Mouse (Mus musculus): Measurements from ENCODE around the gene Pdcd2l.
"Not testable (repeated sequence)": the region's sequence is repeated elsewhere in the genome, so short reads cannot be mapped to it uniquely, and the experiment has no call there.

The Pdcd2l gene

DNA sequence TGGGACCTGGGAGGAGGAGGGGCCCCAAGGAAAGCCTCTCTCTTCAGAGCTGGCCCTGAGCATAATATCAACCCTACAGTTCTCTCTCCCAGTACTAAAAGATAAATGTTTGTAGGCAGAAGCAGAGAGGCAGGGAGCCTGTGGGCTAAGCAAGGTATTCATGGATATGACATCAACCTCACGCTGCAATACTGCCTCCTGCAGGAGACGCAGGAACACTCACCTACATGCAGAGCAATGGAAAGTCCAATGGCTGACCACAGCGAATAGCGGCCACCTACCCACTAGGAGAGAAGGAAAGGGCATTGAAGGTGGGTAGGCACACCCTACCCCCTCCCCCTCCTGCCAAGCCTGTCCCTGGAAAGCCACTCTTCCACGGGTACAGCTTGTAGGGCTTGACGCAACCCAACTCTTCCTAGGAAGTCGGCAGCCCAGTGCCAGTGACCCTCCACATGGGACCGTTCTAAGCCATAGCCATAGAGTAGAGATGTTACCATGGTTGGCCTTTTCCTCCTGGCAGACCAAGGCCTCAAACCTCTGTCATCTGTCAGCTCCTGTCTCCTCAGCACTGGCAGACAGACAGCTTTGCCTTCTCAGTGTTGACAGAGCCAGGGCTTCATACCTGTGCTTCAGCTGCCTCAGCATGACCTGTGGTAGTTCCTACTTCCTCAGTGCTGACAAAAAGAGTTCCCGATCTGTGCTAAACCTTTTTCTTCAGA is 11.7 kb upstream of the Pdcd2l start:
- no peak for DNase-seq

DNA sequence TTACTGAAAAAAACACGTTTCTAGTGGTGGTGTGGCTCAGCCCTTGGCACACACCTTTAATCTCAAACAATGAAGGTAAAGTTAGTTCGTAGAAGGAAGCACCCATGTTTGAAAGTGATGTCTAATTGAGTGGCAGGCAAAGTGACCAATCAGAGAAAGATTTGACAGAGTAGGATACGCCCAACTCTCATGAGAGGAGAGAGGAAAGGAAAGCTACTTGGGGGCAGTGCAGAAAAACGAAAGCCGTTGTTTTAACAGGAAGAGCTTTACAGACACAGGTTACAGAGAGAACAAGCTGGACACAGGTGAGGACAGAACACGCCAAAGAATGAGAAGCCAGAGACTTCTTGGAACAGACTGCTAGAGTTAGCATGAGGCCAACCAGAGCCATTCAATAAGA is 9.9 kb upstream of the Pdcd2l start:
- no peak for DNase-seq

- DNase-seq: not testable (repeated sequence)
Measured at GRCm38 (mm10) chr7:34202147-34202546, 5.7 kb upstream of the Pdcd2l start.

GRCm38 (mm10) chr7:34200829-34201228 is 4.4 kb upstream of the Pdcd2l start:
- no peak for DNase-seq

DNA sequence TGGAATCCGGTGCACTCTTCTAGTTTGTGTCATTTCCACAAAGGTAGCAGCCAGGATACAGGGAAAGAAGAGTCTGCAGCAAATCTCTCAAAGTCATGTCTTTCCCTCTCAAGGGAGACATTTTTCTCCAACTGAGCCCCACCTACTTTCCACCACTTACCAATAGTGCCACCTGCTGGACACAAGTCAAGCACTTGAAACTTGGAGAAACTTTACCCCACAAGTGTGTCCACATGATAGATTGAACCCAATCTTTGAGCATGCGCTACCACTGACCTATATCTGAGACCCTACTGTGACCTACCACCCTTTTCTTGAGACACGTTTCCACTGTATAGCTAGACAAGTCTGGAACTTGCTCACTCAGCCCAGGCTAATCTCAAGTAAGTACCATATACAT is 1.9 kb upstream of the Pdcd2l start:
- peak; percentile 63 for DNase-seq

- no peak for DNase-seq
Measured at GRCm38 (mm10) chr7:34195632-34196031, 829 bp downstream of the Pdcd2l start.

DNA sequence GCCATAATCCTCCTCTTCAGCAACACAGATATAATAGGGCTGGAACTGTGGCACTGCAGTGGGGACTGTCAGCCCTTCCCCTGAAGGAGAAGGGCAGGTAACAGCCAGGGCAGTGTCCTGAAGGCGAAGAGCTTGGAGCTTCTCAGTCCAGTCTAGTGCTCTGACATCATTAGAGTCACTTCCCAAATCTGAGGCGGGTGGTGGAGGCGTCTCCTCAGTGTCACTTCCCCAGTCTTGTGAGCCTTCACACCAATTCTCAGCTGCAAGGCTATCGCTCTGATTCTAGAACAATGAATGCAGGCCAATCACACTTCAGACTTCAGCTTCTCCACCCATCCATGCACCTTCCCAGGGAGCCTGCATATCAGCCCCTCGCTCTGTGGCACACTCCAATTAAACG is 3.6 kb downstream of the Pdcd2l start:
- DNase-seq: no peak

DNA sequence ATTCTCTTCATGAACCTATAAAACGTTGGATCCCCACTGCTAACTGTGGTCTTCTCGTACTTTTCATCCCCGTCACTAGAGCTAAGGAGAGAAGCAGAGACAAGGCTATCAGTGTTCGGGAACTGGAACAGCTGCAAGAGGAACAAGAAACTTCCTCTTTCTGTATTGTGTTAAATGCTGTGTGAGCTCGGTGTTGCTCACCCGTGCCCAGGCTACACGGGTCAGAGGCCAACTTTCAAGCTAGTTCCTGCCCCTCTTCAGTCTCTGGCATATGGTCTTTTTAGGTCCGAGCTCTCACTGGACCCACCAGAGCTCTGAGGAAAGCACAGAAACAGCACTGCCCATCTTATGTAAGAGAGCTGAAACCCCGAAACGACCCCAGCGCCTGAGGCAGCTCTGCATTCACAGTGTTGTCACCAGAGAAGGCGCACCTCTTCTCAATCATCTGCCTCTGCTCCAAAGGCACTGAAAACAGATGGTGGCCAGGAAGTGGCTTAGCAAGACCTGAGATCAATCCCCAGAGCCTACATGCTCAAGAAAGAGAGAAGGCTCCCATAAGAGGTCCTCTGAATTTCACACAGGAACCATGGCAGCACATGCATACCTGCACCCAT is 7.0 kb downstream of the Pdcd2l start:
- DNase-seq: no peak

DNA sequence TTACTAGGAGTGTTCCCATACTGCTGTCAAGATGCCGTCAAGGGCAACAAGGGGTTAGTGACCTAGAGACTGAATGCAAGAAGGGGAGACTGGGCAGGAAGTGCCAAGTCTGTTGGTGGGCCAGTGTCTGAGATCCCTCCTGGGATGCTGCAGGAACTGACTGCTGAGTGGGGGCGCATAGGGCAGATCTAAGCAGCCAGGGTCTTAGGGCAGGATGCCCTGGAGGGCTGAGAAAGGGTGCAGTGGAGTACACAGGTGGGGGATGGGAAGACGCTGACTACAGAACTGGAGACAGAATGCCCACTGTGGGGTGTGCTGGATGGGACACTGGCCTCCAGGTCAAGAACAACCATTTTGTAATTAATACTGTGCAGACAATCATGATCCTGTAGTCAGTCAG is 12.7 kb downstream of the Pdcd2l start:
- no peak for DNase-seq

DNA sequence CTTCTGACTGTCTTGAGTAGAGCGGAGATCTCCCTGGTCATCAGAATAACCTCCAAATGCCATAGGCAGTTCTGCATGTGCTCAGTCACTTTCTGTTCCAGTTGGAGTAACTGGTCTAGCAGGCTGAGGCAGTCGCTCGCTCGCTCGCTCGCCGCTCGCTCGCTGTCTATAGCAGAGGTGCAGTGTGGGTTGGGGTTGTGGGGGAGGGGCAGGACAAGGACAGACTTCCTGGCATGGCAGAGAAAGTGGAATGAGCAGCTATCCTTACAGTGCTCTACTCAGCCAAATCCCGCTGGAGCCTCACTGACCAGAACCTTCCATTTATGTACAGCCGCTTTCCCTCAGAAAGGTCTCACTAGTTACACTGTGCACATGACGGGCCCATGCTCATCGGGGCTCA is 13.1 kb downstream of the Pdcd2l start:
- DNase-seq: no peak

DNA sequence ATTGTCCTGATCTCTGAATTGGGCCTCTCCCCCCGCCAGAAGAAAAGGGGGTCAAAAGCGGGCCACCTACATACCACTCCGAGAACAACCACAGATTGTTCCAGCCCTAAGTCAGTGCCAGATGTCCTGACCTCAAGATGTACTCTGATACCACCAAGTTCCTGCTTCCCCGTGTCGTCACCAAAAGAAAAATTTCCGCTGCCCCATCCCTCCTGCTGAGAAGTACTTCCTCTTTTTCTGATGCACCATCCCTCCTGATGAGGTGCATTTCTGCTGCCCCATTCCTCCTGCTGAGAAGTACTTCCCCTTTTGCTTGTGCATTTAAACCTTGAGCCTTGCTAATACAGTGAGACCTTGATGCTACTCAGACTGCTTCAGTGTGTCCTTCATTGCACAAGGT is 20.2 kb downstream of the Pdcd2l start:
- DNase-seq: not testable (repeated sequence)

DNA sequence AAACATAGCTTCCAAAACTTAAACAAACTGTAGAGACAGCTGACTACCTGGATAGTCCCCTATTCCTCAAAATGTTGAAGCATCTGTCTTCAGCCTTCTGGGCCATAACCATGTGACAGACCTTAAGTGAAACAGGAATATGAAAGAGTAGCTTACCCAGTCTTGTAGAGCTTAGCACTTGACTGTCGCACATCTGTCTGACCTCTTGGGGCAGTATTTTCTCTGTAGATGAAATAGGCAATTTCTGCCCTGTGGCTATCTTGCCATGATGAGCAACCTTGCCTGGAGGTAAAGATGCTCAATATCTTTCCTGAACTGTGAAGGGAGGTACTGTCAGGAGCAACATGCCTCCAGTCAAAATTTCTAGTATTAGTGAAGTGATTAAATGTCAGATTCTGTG is 24.2 kb downstream of the Pdcd2l start:
- DNase-seq: no peak

DNA sequence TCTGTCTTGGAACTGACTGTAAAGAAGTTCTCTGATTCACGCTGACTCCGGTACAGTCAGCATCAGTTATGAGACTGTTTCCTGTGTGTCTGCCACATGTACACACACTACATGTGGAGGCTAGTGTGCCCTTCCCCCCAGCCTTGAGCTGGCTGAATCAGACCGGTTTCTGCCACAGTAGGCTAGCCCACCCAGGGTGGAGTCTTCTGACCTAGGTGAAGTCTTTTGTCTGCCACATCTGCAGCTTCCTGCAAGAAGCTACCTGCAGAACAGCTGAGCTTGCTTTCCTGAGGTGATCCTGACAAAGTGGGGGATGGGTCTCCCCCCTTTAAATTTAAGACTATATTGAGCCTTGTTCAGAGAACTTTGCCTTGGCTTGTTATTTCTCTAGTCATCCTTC is 27.0 kb downstream of the Pdcd2l start, which contains the start of gene Uba2:
Uba2 (minus strand) TSS at position 146 of the 400 bp plus-strand sequence.
- DNase-seq: no peak

GRCm38 (mm10) chr7:34168470-34169251 is 27.8 kb downstream of the Pdcd2l start:
- peak; percentile 91 for DNase-seq

GRCm38 (mm10) chr7:34167766-34168469 is 28.5 kb downstream of the Pdcd2l start:
- peak; percentile 44 for DNase-seq

DNA sequence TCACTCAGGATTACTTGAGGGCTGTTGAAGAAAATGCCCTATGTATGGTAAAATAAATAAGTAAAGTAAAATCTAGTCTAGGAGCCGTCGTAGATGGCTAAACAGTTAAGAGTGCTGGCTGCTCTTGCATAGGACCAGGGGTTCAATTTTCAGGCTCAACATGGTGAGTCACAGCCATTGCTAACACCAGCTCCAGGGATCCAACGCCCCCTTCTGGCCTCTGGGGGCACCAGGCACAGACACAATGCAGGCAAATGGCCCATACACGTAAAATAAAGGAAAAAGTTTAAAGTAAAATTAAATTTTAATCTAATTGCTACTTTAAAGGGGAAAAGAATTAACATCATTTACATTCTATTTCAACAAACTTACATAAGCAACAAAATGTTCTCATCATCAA is 29.6 kb downstream of the Pdcd2l start:
- DNase-seq: peak; percentile 72

- DNase-seq: no peak
Measured at GRCm38 (mm10) chr7:34165999-34166398, 30.5 kb downstream of the Pdcd2l start.

GRCm38 (mm10) chr7:34164671-34165070 is 31.8 kb downstream of the Pdcd2l start:
- DNase-seq: no peak

DNA sequence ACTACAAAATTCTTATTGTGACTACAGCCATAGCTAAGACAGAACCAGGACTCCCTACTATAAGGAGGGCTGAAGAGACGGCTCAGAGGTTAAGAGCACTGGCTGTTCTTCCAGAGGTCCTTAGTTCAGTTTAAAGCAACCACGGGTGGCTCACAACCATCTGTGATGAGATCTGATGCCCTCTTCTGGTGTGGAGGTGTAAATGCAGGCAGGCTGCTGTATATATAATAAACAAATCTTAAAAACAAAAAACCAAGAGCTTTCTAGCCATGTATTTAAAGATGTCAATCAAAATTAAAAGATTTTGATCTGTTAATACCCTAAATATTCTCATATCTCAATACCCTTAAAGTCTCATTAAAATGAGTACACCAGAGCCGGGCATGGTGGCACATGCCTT is 37.3 kb downstream of the Pdcd2l start:
- no peak for DNase-seq

DNA sequence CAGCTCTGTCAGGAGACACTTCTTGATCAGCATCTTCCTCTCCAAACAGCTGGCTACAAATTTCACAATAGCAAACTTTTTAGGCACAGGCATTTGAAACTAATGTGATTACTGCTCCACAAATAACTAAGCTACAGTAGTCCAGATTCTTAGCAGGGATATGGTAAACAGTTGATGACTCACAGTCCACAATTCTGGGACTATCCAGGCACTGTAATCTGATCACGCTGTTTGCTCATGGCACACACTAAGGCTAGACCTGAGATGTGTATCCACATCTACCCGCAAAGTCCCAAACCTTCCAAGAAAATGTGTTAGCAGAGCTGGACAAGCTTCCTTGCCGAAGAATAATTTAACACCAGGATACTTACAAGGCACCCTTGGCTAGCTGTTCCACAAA is 38.5 kb downstream of the Pdcd2l start:
- no peak for DNase-seq

DNA sequence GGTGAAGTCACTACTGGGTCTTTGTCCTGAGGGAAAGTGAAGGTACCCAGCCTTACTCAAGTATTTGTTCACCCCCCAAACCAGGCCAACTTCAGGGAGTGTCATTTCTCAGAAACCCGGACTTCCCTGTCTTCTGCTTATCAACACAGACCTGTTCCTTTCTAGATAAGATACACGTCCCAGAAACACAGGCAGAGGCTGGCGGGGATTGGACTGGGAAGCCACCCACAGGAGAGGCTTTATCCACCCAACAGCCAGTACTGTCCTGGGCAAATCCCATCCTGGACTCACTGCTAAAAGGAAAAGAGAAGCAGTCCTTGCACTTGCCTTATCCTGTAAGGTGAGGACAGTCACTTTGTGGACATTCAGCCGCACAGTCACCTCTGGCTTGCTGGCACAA is 49.3 kb downstream of the Pdcd2l start:
- peak; percentile 73 for DNase-seq

DNA sequence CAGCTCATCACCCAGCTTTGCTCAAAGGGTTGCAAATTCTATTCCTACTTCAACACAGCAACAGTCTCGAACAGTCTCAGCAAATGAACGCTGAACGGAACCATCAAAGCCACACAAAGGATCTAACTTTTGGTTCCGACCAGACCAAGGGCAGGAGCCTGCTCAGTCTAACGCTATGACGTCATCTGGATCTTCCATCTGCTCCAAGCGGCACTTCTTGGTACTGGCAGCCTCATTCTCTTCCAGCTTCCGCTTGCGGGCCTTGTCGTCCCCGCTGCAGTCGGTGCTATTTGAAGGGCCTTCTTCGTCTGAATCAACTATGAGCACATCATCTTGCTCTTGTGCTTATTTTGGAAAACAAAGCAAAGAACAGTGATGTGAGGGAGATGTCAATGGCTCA is 55.3 kb downstream of the Pdcd2l start:
- no peak for DNase-seq

DNA sequence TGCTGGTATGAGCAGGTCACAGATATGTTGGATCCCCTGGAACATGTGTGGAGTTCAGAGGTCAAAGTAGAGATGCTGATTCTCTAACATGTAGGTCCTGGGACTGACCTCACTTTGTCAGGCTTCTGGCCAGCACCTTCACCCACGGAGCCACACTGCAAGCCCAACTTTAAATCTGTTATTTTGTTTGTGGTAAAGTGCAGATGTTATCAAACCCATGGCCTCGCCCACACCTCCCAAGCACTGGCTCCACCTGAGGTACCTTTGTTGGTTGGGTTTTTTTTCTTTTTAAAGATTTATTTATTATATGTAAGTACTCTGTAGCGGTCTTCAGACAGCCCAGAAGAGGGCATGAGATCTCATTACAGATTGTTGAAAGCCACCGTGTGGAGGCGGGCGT is 57.0 kb downstream of the Pdcd2l start:
- no peak for DNase-seq

Data from liver (tissue).